Mouse (Mus musculus): ENCODE data around the gene Glra4. TPM values are rescaled to one million over a fixed set of nuclear protein-coding genes. Genes with fewer than 3 reads are reported as not detected.

The Glra4 gene
- polyA plus RNA-seq, 2 experiments: not detected

- 68% methylated on average over 12 of the region's 12 CpGs for WGBS (ENCODE audit: insufficient replicate concordance)
- peak within 1 kb of the TSS; percentile 68; the same call in 1 of the 2 replicates for H3K27ac ChIP-seq
- no peaks in the 10 kb centered on the region for H3K9me3 ChIP-seq (ENCODE audit: control insufficient read depth, low read length)
- H3K4me3 ChIP-seq (ENCODE audit: insufficient read depth in 1 of 2, low read depth in 2 of 2, low read length in 2 of 2): peak within 1 kb of the TSS; percentile 64 to 80
- H3K4me2 ChIP-seq (ENCODE audit: low read depth): peak within 1 kb of the TSS; percentile 77
- peak within 1 kb of the TSS; percentile 63 for H3K9ac ChIP-seq (replicated peaks)
- H3K36me3 ChIP-seq (replicated peaks; ENCODE audit: control insufficient read depth, insufficient read depth, low read depth): no peaks in the 10 kb centered on the region
- peaks cover 0 to 2% of the 10 kb centered on the region in 2 experiments; a peak in 1 of 4 replicates for H3K4me1 ChIP-seq (replicated peaks; ENCODE audit: control insufficient read depth in 2 of 2, insufficient read depth in 2 of 2, low read length in 1 of 2)
- ATAC-seq (ENCODE audit: insufficient read depth) (no peak), DNase-seq (ENCODE audit: low read depth in 3 of 3, low spot score in 3 of 3) (no peak)
- H3K27me3 ChIP-seq (ENCODE audit: control insufficient read depth, insufficient read depth, low read length): no peaks in the 10 kb centered on the region
- TF ChIP-seq CTCF (IDR thresholded peaks at IDR 0.05; ENCODE audit: low read depth) (no peak), EP300 (IDR thresholded peaks at IDR 0.05; ENCODE audit: low read depth) (no peak)
Observed at GRCm38 (mm10) chrX:136743459-136743858, 36.5 kb downstream of the Glra4 start, which contains the start of gene Morf4l2. Gene Morf4l2 (minus strand): TSS chrX:136743690.

- no peak for ATAC-seq (ENCODE audit: insufficient read depth)
- peak overlapping the region; percentile 64 to 80 for H3K4me3 ChIP-seq (ENCODE audit: insufficient read depth in 1 of 2, low read depth in 2 of 2, low read length in 2 of 2)
- peak overlapping the region; percentile 63 for H3K9ac ChIP-seq (replicated peaks)
- H3K9me3 ChIP-seq (ENCODE audit: control insufficient read depth, low read length): no peaks in the 10 kb centered on the region
- H3K4me2 ChIP-seq (ENCODE audit: low read depth): peak overlapping the region; percentile 77
- no peaks in the 10 kb centered on the region for H3K36me3 ChIP-seq (replicated peaks; ENCODE audit: control insufficient read depth, insufficient read depth, low read depth)
- DNase-seq (ENCODE audit: low read depth in 3 of 3, low spot score in 3 of 3): peak; percentile 50 to 61 (median 55)
- peak overlapping the region; percentile 68; the same call in 1 of the 2 replicates for H3K27ac ChIP-seq
- 24% methylated on average over 5 of the region's 5 CpGs for WGBS (ENCODE audit: insufficient replicate concordance)
- peaks cover 0 to 2% of the 10 kb centered on the region in 2 experiments; a peak in 1 of 4 replicates for H3K4me1 ChIP-seq (replicated peaks; ENCODE audit: control insufficient read depth in 2 of 2, insufficient read depth in 2 of 2, low read length in 1 of 2)
- peak; percentile 58 for TF ChIP-seq CTCF (IDR thresholded peaks at IDR 0.05; ENCODE audit: low read depth)
- no peak for TF ChIP-seq EP300 (IDR thresholded peaks at IDR 0.05; ENCODE audit: low read depth)
- H3K27me3 ChIP-seq (ENCODE audit: control insufficient read depth, insufficient read depth, low read length): no peaks in the 10 kb centered on the region
Observed at GRCm38 (mm10) chrX:136742661-136743103, 37.3 kb downstream of the Glra4 start.

- WGBS (ENCODE audit: insufficient replicate concordance): 11% methylated on average over 10 of the region's 10 CpGs
- TF ChIP-seq CTCF (IDR thresholded peaks at IDR 0.05; ENCODE audit: low read depth): no peak
- no peak for TF ChIP-seq EP300 (IDR thresholded peaks at IDR 0.05; ENCODE audit: low read depth)
- peaks cover 0 to 2% of the 10 kb centered on the region in 2 experiments; a peak in 1 of 4 replicates for H3K4me1 ChIP-seq (replicated peaks; ENCODE audit: control insufficient read depth in 2 of 2, insufficient read depth in 2 of 2, low read length in 1 of 2)
- peak overlapping the region; percentile 77 for H3K4me2 ChIP-seq (ENCODE audit: low read depth)
- H3K9ac ChIP-seq (replicated peaks): peak overlapping the region; percentile 63
- H3K27me3 ChIP-seq (ENCODE audit: control insufficient read depth, insufficient read depth, low read length): no peaks in the 10 kb centered on the region
- ATAC-seq (ENCODE audit: insufficient read depth): no peak
- H3K36me3 ChIP-seq (replicated peaks; ENCODE audit: control insufficient read depth, insufficient read depth, low read depth): peaks cover 2% of the 10 kb centered on the region; the same call in 1 of the 2 replicates
- DNase-seq (ENCODE audit: low read depth in 3 of 3, low spot score in 3 of 3): no peak
- H3K4me3 ChIP-seq (ENCODE audit: insufficient read depth in 1 of 2, low read depth in 2 of 2, low read length in 2 of 2): peak overlapping the region; percentile 64 to 80
- H3K27ac ChIP-seq: peak overlapping the region; percentile 68
- H3K9me3 ChIP-seq (ENCODE audit: control insufficient read depth, low read length): no peaks in the 10 kb centered on the region
Observed at GRCm38 (mm10) chrX:136742241-136742640, 37.7 kb downstream of the Glra4 start.

GRCm38 (mm10) chrX:136741651-136742201, 38.2 kb downstream of the Glra4 start:
- Histone ChIP-seq H3K36me3 (replicated peaks; ENCODE audit: control insufficient read depth, insufficient read depth, low read depth) (peaks cover 2% of the 10 kb centered on the region; the same call in 1 of the 2 replicates), H3K9ac (replicated peaks) (peak overlapping the region; percentile 63), H3K4me2 (ENCODE audit: low read depth) (peak overlapping the region; percentile 77), H3K27me3 (ENCODE audit: control insufficient read depth, insufficient read depth, low read length) (no peaks in the 10 kb centered on the region), H3K4me3 (ENCODE audit: insufficient read depth in 1 of 2, low read depth in 2 of 2, low read length in 2 of 2) (peak overlapping the region; percentile 64 to 80), H3K9me3 (ENCODE audit: control insufficient read depth, low read length) (no peaks in the 10 kb centered on the region), H3K27ac (peak overlapping the region; percentile 68), H3K4me1 (replicated peaks; ENCODE audit: control insufficient read depth in 2 of 2, insufficient read depth in 2 of 2, low read length in 1 of 2) (peaks cover 0 to 2% of the 10 kb centered on the region in 2 experiments; a peak in 1 of 4 replicates)
- no peak for TF ChIP-seq CTCF (IDR thresholded peaks at IDR 0.05; ENCODE audit: low read depth)
- peak; percentile 74 for ATAC-seq (ENCODE audit: insufficient read depth)
- WGBS (ENCODE audit: insufficient replicate concordance): 16% methylated on average over 38 of the region's 46 CpGs
- DNase-seq (ENCODE audit: low read depth in 3 of 3, low spot score in 3 of 3): peak in 2 of 3 experiments; percentile 24 to 39

Measured in liver, embryonic 14.5 days (tissue).